Mouse (Mus musculus): ENCODE data around the gene Pfpl.

Gene Pfpl

DNA sequence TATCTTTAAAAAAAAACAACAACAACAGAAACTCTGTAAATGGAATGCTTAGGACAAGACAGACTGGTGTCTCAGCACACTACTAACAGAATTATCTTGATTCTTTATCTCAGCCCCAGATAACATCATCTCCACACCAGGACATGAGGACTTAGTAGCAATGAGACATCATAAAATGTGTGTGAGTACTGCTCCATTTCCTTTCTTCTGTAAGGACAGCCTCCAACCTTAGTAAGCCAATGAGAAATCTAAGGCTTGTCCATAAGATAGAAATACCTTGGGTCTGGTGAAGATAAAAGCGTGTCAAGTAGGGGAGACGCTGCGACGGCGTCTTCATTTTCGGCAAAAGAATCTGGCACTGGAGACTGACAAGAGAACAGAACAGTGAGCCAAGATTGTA is at the start of gene Pfpl:
TSS of gene Pfpl (plus strand) at position 301 of the 400 bp plus-strand sequence.
- CTCF ChIA-PET = no interaction called here

- CTCF ChIA-PET = no interaction called here
Observed at GRCm38 (mm10) chr19:12386979-12387378, 40.7 kb upstream of the Pfpl start, which contains the start of gene Olfr1440. TSS of gene Olfr1440 (plus strand) at chr19:12387279.

DNA sequence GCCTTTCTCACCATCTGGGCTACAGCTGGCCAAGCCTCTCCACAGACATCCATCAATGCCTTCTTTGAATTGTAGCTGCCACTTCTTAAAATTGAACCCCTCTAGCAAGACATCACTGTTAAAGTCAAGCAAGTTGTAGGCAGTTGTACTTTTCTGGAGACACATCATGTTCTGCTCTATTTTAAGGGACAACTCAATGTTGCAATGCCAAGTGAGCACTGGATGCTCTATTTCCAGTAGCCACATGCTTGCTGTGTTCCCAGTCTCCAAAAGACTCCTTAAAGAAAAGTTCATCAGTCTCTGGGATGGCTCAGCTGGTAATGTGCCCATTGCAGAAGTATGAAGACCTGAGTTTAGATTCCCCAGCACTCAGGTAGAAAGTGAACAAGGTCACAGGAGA is 14.0 kb upstream of the Pfpl start:
- CTCF ChIA-PET = no interaction called here

GRCm38 (mm10) chr19:12417361-12417760 is 10.3 kb upstream of the Pfpl start, which contains the start of gene Olfr1441:
TSS of gene Olfr1441 (plus strand) at chr19:12417433.
- CTCF ChIA-PET = no interaction called here

- CTCF ChIA-PET = no interaction called here
Observed at GRCm38 (mm10) chr19:12418312-12418711, 9.4 kb upstream of the Pfpl start.

GRCm38 (mm10) chr19:12420555-12420954 is 7.2 kb upstream of the Pfpl start:
- CTCF ChIA-PET = interaction anchor here (0.6 kb wide), 3 partner anchors 60 to 409 kb away, joined by 3 to 6 read pairs (median 3); no protein-coding TSS in a partner anchor

DNA sequence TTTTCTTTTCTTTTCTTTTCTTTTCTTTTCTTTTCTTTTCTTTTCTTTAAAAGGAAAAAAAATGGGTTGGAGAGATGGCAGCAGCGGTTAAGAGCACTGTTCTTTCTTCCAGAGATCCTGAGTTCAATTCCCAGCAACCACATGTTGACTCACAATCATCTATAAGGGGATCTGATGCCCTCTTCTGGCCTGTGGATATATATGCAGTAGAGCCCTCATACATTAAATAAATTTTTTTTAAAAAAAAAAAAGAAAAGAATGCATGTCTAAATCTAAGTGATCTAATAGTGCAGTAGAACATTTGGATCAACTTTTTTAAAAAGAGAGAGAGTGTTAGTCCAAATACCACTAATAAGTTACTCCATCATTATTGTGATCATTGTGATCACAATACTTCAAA is 6.0 kb upstream of the Pfpl start:
- CTCF ChIA-PET = no interaction called here

DNA sequence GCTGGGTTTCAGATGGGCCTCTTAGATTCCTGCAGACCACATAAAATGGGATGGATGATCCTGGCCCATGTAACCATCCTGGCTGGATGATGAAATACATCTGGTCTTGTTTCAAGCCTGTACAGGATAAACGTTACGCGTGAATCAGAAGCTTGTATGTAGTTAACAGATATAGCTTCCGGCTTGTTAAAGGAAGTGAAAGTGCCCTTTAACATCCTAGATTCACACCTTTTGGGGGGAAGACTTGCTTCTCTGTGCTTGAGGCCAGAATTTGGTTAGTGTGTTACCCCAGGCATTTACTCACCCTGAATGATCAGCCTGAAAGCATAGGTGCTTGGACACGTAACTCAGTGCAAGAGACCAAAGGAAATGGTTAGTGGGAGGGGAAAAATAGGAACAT is 604 bp upstream of the Pfpl start:
- CTCF ChIA-PET = no interaction called here

DNA sequence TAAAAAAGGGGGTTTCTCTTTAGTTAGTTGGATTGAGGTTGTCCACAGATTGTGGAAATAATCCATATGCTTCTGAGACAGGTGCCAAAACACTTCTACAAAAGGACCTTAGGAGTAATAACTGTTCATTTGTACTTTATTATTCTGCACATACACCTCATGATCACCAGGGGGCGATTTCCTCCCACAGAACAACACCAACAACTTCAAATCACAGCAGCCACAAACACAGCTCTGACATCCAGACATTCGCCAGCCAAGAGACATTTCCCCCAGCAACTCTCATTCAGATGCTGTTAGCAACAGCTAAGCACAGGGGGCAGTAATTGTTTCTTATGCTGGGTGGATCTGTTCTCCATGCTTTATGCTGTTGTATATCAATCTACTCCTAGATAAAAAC is 5.3 kb downstream of the Pfpl start:
- CTCF ChIA-PET = no interaction called here

DNA sequence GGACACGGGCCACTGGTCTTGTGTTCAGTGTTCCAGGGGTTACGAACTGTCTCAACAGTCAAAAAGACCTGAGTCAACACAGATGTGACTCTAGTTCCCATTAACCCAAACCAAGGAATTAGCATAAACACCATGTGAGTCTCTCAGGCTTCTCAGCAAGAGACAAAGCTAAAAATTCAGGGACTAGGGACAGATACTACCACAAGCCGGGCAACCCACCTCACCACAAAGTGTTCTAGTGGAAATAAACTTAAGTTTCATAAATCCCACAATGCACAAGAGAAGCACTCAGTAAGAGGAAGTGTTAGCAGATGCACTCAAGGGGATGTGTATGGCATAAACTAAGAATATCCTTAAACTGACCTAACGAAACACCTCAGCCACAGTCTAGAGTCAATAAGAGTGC is 7.3 kb downstream of the Pfpl start:
- CTCF ChIA-PET = interaction anchor here (0.7 kb wide), 1 partner anchor 27 kb away, joined by 5 read pairs; no protein-coding TSS in a partner anchor

- CTCF ChIA-PET = interaction anchor here (0.7 to 1.2 kb wide), 2 partner anchors 26 to 65 kb away, joined by 3 to 5 read pairs; no protein-coding TSS in a partner anchor
Observed at GRCm38 (mm10) chr19:12435750-12436524, 8.2 kb downstream of the Pfpl start.

- CTCF ChIA-PET = no interaction called here
Observed at GRCm38 (mm10) chr19:12439581-12439980, 11.9 kb downstream of the Pfpl start.

GRCm38 (mm10) chr19:12440103-12440725 is 12.5 kb downstream of the Pfpl start:
- CTCF ChIA-PET = no interaction called here

- CTCF ChIA-PET = no interaction called here
Observed at GRCm38 (mm10) chr19:12442560-12442959, 14.9 kb downstream of the Pfpl start.

DNA sequence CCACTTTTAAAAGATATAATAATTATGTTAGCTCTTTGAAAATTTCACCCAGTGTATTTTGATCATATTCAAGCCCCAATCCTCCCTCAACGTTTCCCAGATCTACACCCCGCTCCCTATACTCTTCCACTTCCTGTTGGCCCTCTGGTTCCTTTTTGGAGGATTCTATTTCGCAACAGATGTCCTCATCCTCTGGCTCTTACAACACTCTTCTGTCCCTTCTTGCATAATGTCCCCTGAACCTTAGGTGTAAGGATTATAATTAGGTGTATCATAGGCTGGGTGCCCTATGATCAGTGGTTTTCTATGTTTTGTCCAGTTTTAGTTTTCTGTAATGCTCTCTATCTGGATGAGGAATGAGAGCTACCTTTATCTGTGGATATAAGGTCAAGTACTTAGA is 17.3 kb downstream of the Pfpl start:
- CTCF ChIA-PET = no interaction called here

DNA sequence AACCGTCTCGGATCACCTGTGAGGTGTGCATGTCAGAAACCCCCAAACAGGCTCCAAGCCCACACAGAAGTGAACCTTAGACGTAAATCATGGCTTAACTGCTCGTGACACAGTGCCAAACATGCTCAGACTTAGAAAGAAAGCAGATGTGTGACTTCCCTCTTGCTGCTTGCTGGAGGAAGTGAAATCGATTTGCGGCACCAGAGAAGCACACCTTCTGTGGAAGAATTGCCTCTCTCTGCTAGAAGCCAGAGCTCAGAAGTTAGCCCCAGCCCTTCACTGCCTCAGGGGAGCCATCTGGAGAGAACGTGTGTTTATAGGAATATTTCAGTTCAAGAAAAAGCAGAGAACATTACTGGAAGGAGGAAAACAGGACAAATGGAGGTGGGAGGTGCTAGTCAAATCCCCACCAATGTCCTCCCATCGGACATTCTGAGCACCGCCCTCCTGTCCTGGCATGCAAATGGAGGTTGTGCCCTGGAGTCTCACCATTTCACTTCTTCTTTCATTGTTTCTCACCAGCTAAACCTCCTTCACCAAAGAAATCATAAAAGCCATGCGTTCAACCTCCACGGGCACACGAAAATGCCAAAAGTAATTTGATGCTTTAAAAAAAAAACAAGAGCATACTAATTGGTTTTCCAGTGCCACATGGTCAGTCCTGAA is 29.8 kb downstream of the Pfpl start:
- CTCF ChIA-PET = no interaction called here

DNA sequence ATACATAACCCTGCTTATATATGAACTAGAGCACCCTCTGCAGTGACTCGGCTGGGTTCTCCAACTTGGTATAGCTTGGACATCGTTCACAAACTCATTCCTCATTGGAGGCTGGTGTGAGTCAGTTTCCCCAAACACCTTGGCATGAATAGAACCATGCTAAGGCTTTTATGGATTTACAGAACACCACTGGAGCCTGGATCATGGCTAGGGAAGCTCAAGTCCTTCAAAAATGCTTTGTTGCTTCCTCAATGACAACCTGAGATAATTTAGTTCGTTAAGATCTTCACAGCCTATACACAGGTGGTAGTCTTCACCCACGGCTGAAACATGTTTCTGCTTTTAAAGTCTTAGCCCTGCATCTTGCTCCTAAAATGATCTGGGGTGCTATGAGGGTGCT is 31.8 kb downstream of the Pfpl start:
- CTCF ChIA-PET = interaction anchor here (0.6 to 0.8 kb wide), 2 partner anchors 26 to 43 kb away, joined by 3 to 6 read pairs; no protein-coding TSS in a partner anchor

- CTCF ChIA-PET = no interaction called here
Observed at GRCm38 (mm10) chr19:12460282-12461249, 32.9 kb downstream of the Pfpl start, which contains the start of gene Mpeg1. TSS of gene Mpeg1 (plus strand) at chr19:12460779.

DNA sequence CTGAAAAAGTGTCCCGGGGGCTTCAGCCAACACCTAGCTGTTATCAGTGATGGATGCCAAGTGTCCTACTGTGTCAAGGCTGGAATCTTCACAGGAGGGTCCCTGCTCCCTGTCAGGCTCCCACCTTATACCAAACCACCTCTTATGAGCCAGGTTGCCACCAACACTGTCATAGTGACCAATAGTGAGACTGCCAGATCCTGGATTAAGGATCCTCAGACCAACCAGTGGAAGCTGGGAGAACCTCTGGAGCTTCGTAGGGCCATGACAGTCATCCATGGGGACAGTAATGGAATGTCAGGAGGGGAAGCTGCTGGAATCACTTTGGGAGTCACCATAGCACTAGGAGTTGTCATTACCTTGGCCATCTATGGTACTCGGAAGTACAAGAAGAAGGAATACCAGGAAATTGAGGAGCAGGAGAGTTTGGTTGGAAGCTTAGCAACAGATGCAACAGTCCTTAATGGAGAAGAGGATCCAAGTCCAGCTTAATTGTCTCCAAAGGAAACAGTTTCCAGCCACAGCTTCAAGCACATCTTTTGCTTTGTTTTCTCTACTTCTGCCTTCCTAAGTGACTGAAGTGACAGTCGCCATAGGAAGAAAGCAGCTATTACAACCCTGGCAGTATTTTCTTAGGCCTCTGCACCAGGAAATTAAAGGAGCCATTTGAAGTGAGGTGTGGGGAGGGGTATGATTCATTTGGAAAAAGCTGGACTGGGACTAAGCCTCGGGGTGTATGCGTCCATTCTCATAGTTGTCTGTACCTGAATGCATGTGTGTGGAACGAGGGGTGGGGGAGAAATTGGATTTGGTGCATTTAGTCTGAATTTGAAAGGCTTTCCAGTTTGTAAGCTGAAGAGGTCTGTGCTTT is 35.4 kb downstream of the Pfpl start:
- CTCF ChIA-PET = interaction anchor here (0.6 kb wide), 2 partner anchors 28 to 46 kb away, joined by 3 to 5 read pairs; no protein-coding TSS in a partner anchor

GRCm38 (mm10) chr19:12463722-12464035 is 36.0 kb downstream of the Pfpl start:
- CTCF ChIA-PET = interaction anchor here (0.6 kb wide), 1 partner anchor 45 kb away, joined by 3 read pairs; no protein-coding TSS in a partner anchor

Measured in spleen, embryonic (tissue).